Mouse (Mus musculus) spleen, adult 12 weeks (tissue): ENCODE measurements around the gene Smim13.
A peak's percentile ranks its signal among the peaks of the same experiment; 100 is the strongest.
"Not testable (repeated sequence)": the region's sequence is repeated elsewhere in the genome, so short reads cannot be mapped to it uniquely, and the experiment has no call there.

Experiments
- DNase-seq: peaks from one replicate; pipeline ENCODE4 v3.0.0; 2022; ENCODE audit warnings: low spot score

The Smim13 gene

DNA sequence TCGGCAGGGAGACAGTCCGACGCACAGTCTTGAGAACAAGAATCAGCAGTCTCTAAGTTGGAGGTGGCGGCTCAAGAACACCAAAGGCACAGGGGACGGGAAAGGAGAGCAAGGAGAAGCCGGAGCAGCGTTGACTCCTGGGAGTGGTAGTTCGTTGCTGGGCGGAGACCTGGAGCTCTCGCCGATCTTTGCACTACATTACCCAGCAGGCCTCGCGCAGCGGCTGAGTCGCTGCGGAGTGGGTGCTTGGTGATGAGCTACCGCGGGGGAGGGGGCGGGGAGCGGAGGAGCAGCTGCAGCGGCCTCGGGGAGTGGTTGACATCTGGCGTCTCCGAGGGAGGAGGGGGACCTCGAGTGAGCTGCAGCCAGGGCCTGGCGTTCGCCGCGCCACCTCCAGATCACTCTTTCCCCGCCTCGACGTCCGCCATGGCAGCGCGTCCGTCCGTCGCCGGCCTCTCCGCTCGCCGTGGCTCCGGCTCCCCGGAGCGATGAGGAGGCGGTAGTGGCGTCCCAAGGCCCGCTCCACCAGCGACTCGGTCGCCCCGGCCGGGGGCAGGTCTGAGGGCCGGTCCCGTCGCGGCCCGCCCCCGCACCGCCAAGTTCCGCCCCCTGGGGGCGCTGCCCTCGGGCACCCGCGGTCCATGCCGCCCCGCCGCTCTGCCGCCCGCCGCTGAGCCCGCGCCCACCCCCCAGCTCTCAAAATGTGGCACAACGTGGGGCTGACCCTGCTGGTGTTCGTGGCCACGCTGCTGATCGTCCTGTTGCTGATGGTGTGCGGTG, at the start of gene Smim13:
TSS of gene Smim13 (plus strand) at position 307 of the 780 bp plus-strand sequence.
- DNase-seq: peak; percentile 79

DNA sequence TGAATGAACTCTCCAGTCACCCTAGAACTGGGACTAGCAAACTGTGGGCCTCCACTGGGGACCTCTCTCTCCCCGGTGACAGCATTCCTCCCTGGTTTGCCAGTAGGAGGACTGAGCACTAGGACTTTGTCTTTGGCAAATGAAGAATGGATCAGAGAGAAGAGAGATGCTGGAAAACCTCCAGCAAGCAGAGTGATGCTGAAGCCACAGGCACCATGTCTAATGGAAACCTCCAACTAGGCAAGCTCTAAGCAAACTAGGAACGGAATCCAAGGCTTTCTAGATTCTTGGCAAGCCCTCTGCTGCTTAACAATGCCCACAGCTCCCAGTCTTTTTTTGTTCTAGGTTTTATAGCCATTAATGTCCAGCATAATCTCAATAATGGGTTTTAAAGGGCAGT, 48.8 kb upstream of the Smim13 start:
- no peak for DNase-seq

DNA sequence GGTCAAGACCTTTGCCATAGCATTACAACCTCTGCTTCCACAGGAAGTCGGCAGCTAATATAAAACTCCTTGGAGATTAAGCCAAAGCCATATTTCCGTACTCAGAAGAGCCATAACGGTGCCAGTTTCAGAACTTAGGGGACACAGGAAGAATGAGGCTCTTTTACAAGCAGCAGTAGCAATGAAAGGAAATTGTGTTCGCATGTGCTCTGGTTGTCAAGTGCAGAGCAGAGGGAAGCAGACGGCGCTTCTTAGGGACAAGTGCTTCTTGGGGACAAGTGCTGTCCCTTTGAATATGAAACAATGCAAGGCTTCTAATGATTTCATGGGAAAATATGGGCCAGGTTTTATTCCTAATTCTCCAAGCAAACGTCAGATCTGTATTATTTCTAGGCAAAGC, 46.4 kb upstream of the Smim13 start:
- no peak for DNase-seq

GRCm38 (mm10) chr13:41203691-41204090, 46.0 kb upstream of the Smim13 start:
- no peak for DNase-seq

GRCm38 (mm10) chr13:41205568-41205967, 44.1 kb upstream of the Smim13 start:
- DNase-seq: not testable (repeated sequence)

DNA sequence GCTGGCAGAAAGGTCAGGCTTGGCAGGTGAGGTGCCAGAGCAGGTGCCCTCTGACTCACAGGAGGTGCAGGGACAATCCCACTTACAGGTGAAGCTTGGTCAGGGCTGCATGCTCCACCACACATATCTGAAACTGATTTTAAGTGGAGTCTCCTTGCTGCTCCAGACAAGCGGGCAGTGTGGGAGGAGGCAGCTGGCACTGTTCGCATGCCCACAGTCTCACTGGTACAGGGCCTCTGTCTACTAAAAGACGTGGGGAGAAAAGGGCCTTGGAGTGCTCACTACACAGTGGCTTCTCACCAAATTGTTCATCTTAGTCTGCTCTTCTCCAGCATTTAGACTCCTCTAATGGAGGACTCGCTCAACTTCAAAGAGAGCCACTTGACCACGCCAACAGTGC, 43.4 kb upstream of the Smim13 start:
- no peak for DNase-seq

GRCm38 (mm10) chr13:41211276-41211675, 38.4 kb upstream of the Smim13 start:
- DNase-seq: no peak

DNA sequence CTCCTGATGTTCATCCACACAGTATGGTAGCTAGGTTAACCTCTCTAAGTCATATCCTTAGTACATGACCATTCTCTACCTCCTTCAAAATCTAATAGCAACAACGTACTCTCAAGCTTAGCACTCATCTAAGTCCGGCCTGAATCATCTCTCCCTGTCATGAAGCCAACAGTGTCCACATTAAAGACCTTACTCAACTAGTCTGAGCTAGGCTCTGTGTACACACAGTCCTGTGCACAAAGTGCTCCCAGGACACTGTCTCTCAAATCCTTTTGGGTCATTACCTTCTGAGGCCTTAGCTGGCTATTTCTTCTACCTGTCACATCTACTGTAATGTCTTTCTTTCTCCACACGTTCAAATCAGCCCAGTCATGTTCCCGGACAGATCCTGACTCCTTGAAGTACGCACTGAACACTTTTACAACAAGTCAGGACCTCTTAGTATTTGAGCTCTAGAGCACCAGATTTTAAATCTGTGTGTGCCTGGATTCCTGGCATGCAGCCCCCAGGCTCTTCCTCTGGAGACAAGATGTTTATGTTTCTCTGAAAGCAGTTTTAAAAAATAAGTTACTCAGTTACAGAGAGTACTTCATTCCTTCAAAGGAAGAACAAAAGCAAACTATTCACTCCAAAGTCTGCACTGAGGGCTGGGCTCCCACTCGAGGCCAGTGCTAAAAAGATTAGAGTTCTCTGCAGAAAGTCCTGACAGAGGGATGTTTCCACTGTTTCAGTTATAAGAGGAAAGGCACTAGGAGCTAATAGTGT, 36.9 kb upstream of the Smim13 start:
- DNase-seq: no peak

DNA sequence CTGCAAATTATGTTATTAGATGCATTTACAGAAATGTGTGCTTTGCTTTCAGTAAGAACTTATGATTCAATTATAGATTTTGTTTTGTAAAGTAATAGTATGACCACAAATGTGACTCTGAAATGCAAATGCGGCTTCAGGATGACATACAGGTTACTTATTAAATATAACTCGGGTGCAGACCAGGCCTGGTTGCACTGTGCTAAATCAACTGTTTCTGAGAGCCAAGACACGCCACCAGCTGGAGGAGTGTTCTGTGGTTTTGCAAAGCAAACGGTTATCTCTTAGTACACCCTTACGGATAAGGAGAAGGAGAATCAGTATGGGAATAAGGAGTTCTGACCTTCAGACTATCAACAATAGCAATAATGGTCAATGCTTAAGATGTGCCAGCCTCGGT, 34.0 kb upstream of the Smim13 start:
- DNase-seq: no peak

DNA sequence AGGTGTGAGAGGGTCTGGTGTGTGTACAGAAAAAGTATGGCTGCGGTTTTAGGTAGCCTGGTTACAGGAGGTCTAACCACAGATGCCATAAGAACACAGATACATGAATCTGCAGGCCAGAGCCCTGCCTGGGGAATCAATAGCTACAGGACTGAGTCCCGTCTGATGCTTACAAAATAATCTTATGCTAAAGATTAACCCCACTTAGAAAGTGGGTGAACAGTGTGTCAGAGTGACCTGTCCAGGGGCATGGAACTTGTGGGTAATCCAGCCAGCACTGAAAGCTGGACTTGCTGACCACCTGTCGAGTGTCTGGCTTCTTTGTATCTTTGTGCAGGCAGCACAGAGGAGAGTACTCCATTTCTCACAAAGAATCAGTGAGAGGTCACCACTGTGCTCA, 33.4 kb upstream of the Smim13 start:
- no peak for DNase-seq

DNA sequence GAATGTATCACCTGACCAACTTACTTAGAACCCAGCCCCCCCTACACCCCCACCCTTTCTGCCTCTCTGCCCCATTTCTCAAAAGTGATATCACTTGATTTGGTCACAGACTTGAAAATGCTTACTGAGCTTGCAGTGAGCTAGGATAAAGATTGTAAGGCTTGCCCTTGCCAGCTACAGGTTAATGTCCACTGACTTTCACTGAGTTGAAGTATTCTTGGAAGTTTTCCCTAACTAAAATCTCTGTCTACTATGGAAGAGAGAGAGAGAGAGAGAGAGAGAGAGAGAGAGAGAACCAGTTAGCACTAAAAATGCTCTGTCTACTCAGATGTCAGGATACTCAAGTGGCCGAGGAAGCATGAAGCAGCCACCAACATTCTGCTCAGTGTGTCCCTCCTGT, 30.6 kb upstream of the Smim13 start:
- DNase-seq: no peak

DNA sequence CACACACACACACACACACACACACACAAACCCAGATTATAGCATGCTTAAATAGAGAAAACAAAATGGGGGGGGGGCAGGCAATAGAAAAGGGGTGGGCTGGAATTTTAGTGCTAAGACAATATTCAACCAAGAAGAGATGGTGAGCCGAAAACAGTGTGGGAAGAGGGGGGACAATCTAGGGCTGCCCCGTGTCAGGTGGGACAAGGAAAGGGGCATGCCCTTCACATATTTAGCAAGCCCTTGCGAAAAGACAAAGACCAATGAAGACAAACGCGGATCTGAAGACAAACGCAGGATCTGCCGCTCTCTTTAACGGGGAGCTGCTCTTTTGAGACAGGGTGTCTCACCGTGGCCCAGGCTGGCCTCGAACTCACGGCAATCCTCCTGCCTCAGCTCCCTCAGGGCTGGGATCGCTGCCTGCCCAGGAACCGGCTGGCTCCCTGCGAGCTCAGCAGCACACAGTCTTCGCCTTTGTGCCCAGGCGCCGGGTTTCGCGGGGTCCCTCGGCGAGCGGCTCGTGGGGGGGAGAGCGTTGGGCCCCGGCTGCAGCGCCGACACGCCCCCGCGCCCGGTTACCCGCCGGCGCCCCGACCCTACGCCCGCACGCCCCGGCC, 29.8 kb upstream of the Smim13 start:
- DNase-seq: no peak

- DNase-seq: peak; percentile 14
These were observed 29.3 kb upstream of the Smim13 start, which contains the start of gene Elovl2 for GRCm38 (mm10) chr13:41220304-41220834. TSS of gene Elovl2 (minus strand) at chr13:41220405.

DNA sequence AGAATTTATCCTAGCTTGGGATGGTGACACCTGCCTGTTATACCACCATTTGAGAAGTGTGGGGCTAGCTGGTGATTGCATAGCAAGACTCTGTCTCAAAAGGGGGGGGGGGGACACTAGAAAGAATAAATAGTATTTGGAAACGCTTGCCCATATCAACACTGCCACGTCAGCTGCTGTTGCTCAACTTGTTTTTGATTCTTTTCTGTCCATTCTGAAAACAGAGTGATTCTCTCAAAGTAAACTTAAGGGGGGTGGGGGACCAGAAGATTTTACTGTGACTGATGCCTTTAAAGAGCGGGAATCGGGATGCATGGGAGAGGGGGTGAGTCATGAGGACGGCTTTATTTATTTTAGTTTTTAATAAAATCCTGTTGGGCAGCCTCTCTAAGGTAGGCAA, 23.1 kb upstream of the Smim13 start:
- no peak for DNase-seq

GRCm38 (mm10) chr13:41228060-41228459, 21.6 kb upstream of the Smim13 start:
- no peak for DNase-seq

GRCm38 (mm10) chr13:41230256-41230655, 19.4 kb upstream of the Smim13 start:
- DNase-seq: no peak

GRCm38 (mm10) chr13:41231389-41231983, 18.2 kb upstream of the Smim13 start:
- no peak for DNase-seq

DNA sequence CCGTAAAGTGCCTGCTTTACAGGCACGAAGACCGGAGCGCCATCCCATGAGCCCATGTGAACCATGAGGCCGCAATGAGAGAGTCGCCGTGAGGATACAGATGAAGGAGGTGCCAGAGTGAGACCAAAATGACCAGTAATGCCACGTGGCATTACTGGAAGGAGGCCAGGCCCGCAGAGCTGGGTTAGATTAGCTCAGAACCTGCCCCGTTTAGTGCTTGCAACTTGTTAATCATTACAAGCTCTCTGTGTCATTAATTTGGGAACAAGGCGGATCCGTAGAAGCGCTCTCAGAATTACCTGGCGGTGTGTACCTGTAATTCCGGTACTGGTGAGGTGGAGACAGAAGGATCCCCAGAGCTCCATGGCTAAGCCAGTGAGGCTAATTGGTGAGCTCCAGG, 17.4 kb upstream of the Smim13 start:
- DNase-seq: no peak

GRCm38 (mm10) chr13:41233241-41233640, 16.4 kb upstream of the Smim13 start:
- DNase-seq: no peak

DNA sequence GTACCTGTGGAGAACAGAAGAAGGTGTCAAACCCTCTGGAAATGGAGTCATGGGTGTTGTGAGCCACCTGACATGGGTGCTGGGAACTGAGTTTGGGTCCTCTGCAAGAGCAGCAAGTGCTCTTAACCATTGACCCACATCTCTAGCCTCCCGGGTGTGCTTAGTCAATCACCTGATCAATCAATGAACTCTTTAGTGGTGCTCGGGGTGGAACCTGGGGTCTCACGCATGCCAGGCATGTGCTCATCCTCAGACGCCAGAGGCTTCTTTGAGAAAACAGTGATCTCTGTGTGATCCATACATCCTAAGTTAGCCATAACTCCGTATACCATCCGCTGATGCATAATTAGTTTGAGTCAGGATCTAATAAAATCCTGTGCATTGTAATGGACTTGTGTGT, 14.5 kb upstream of the Smim13 start:
- DNase-seq: no peak

- DNase-seq: no peak
These were observed 13.6 kb upstream of the Smim13 start for GRCm38 (mm10) chr13:41235845-41236741.
